Mouse (Mus musculus) stomach, postnatal 0 days (tissue): ENCODE measurements around the gene Dock4.

Experiments
- CTCF ChIP-seq: IDR thresholded peaks from 2 replicates; pipeline ENCODE4 v1.5.1; 2016; ENCODE audit warnings: antibody characterized with exemption, low read depth, mild to moderate bottlenecking, moderate library complexity
- EP300 ChIP-seq: optimal IDR thresholded peaks from 2 replicates; pipeline ENCODE3; 2016; ENCODE audit warnings: antibody characterized with exemption

- TF ChIP-seq CTCF (no peak), EP300 (no peak)
Observed at GRCm38 (mm10) chr12:40792184-40792650, 346.5 kb downstream of the Dock4 start.
